Mouse (Mus musculus) brain, embryonic 18.5 days (tissue): ENCODE results near the gene Borcs8.

Source experiments
- DNase-seq: peaks from one replicate; pipeline ENCODE4 v3.0.0-alpha.2; 2012; ENCODE audit warnings: low read depth, low spot score

The Borcs8 gene

DNA sequence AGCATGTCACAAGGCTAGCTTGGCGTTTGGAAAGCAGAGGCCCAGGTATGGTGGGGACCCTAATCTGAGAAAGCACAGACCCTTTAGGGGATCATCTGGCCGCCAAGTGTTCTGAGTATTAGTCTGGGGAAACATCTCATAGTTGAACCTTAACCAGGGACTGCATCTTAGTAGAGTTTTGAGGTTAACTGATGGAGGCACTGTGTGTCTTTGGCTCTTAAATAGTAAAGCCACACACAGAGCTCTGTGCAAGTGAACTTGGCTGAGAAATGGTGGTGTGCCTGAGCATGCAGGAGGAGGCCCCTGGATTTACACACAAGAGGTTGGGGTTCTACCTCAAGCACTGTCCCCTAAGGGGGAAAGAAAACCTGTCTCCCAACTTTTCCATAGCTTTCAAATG lies 38.9 kb downstream of the Borcs8 start:
- no peak for DNase-seq

GRCm38 (mm10) chr8:70179082-70179481 lies 39.8 kb downstream of the Borcs8 start:
- no peak for DNase-seq

- no peak for DNase-seq
These were observed 42.1 kb downstream of the Borcs8 start for GRCm38 (mm10) chr8:70181212-70181902.

DNA sequence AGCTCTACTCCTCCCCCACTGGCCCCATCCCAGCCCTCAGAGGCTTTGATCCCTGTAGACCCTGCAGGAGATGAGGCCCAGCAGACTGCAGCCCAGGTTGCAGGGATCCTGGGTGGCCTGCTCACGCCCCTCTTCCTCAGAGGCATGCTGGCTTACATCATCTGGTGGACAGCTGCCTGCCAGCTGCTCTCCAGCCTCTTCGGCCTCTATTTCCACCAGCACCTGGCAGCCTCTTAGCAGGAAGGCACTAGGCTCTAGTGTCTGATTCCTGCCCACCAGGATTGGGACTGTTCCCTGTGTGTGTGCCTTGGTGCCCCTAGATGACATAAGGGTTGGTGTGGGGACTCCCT lies 42.6 kb downstream of the Borcs8 start:
- no peak for DNase-seq

DNA sequence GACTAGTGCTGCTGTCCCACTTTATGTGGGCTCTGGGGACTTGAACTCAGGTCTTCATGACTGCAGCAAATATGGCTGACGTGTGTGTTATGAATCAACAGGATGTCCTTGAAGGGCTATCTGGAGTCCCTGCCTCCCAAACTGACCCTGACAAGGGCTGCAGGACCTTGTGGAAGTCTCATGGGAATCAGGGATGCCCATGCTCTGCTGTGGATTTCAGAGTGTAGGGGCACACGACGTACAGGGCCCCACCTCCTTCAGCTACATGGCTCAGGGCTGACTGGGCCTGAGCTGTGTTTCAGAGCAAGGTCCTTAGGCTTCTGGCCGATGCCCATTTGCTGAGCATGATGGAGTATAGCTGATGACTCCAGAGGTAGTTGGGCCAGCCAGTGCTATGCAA lies 43.9 kb downstream of the Borcs8 start:
- DNase-seq, result no peak

- DNase-seq, result no peak
These were observed 49.4 kb downstream of the Borcs8 start for GRCm38 (mm10) chr8:70188707-70189106.

GRCm38 (mm10) chr8:70193238-70193637 lies 53.9 kb downstream of the Borcs8 start:
- no peak for DNase-seq

GRCm38 (mm10) chr8:70194191-70194590 lies 54.9 kb downstream of the Borcs8 start:
- DNase-seq, result no peak

GRCm38 (mm10) chr8:70195762-70196161 lies 56.5 kb downstream of the Borcs8 start:
- no peak for DNase-seq
